Mouse (Mus musculus) cortical plate, adult 2 months (tissue): ENCODE results near the gene Coro7. TPM values are rescaled to one million over a fixed set of nuclear protein-coding genes. Genes with fewer than 3 reads are reported as not detected.
A peak's percentile ranks its signal among the peaks of the same experiment; 100 is the strongest.

Experiments used
- H3K27ac ChIP-seq: fragments of 200-500 bp; 2 replicates; pipeline ENCODE4 v1.5.1; 2012; ENCODE audit warnings: low read length, control low read depth, inconsistent platforms; ENCODE audit not compliant: insufficient read depth
- H3K4me1 ChIP-seq: fragments of 200-500 bp; 2 replicates; pipeline ENCODE4 v1.6.1; 2011; ENCODE audit warnings: low read length; ENCODE audit not compliant: control insufficient read depth, insufficient read depth
- H3K4me3 ChIP-seq: fragments of 200-500 bp; 2 replicates; pipeline ENCODE4 v1.5.1; 2011; ENCODE audit warnings: mild to moderate bottlenecking, low read length, control low read depth; ENCODE audit not compliant: insufficient read depth
- CTCF ChIP-seq: fragments of 200-500 bp; IDR thresholded peaks from 2 replicates; pipeline ENCODE4 v1.5.1; 2011; ENCODE audit warnings: mild to moderate bottlenecking, control low read depth, low read length; ENCODE audit not compliant: insufficient read depth; ENCODE audit errors: extremely low read depth
- POLR2A ChIP-seq: fragments of 200-500 bp; IDR thresholded peaks from 2 replicates; pipeline ENCODE4 v1.6.1; 2011; ENCODE audit warnings: mild to moderate bottlenecking, low read length, control low read depth; ENCODE audit not compliant: insufficient read depth; ENCODE audit errors: extremely low read depth
- polyA plus RNA-seq: library from polyadenylated mRNA; depleted of rRNA; stranded (reverse); fragments of >200 nt; gene quantifications from 2 replicates; pipeline ENCODE4 v1.2.3, GENCODE M21; 2012

The Coro7 gene
- polyA plus RNA-seq, 1 experiment, result 103 TPM

- Histone ChIP-seq H3K4me1 (no peaks in the 10 kb centered on the region), H3K4me3 (no peak overlapping the region), H3K27ac (no peak overlapping the region)
- TF ChIP-seq CTCF (no peak), POLR2A (no peak)
Measured at GRCm38 (mm10) chr16:4628898-4629419, 50.6 kb downstream of the Coro7 start.

GRCm38 (mm10) chr16:4627105-4627504, 52.5 kb downstream of the Coro7 start:
- peaks cover 5% of the 10 kb centered on the region for H3K4me1 ChIP-seq
- no peak for TF ChIP-seq CTCF
- no peak for TF ChIP-seq POLR2A
- H3K4me3 ChIP-seq, result no peak overlapping the region
- no peak overlapping the region for H3K27ac ChIP-seq

- Histone ChIP-seq H3K27ac (peak within 1 kb of the TSS; percentile 87), H3K4me3 (peak within 1 kb of the TSS; percentile 91), H3K4me1 (peaks cover 5% of the 10 kb centered on the region)
- TF ChIP-seq CTCF, result no peak
- TF ChIP-seq POLR2A, result peak; percentile 70
Measured at GRCm38 (mm10) chr16:4624481-4625110, 55.0 kb downstream of the Coro7 start, which contains the start of gene Pam16. Gene Pam16, minus strand, starts transcription at chr16:4624988.

- Histone ChIP-seq H3K27ac (peak overlapping the region; percentile 87), H3K4me1 (peaks cover 5% of the 10 kb centered on the region), H3K4me3 (peak overlapping the region; percentile 91)
- TF ChIP-seq POLR2A, result no peak
- TF ChIP-seq CTCF, result no peak
Measured at GRCm38 (mm10) chr16:4624074-4624473, 55.5 kb downstream of the Coro7 start.

- no peak overlapping the region for H3K4me3 ChIP-seq
- no peak overlapping the region for H3K27ac ChIP-seq
- no peaks in the 10 kb centered on the region for H3K4me1 ChIP-seq
- TF ChIP-seq CTCF (no peak), POLR2A (no peak)
Measured at GRCm38 (mm10) chr16:4616829-4617228, 62.7 kb downstream of the Coro7 start.

GRCm38 (mm10) chr16:4615297-4615696, 64.3 kb downstream of the Coro7 start:
- TF ChIP-seq POLR2A (no peak), CTCF (no peak)
- H3K4me3 ChIP-seq, result no peak overlapping the region
- H3K27ac ChIP-seq, result no peak overlapping the region
- H3K4me1 ChIP-seq, result no peaks in the 10 kb centered on the region

GRCm38 (mm10) chr16:4614639-4615038, 64.9 kb downstream of the Coro7 start:
- H3K4me1 ChIP-seq, result no peaks in the 10 kb centered on the region
- TF ChIP-seq CTCF, result no peak
- TF ChIP-seq POLR2A, result no peak
- no peak overlapping the region for H3K27ac ChIP-seq
- no peak overlapping the region for H3K4me3 ChIP-seq

- TF ChIP-seq POLR2A, result no peak
- no peak for TF ChIP-seq CTCF
- no peak overlapping the region for H3K4me3 ChIP-seq
- H3K27ac ChIP-seq, result no peak overlapping the region
- no peaks in the 10 kb centered on the region for H3K4me1 ChIP-seq
Measured at GRCm38 (mm10) chr16:4613736-4614135, 65.8 kb downstream of the Coro7 start.

- Histone ChIP-seq H3K4me1 (peaks cover 3% of the 10 kb centered on the region; the same call in 1 of the 2 replicates), H3K4me3 (no peak overlapping the region), H3K27ac (no peak overlapping the region)
- TF ChIP-seq CTCF, result 0 out of 2 replicates have a peak, but pooled peaks have one; percentile 5
- no peak for TF ChIP-seq POLR2A
Measured at GRCm38 (mm10) chr16:4611676-4612075, 67.9 kb downstream of the Coro7 start.

- H3K27ac ChIP-seq, result no peak overlapping the region
- H3K4me1 ChIP-seq, result peaks cover 3% of the 10 kb centered on the region; the same call in 1 of the 2 replicates
- H3K4me3 ChIP-seq, result no peak overlapping the region
- TF ChIP-seq CTCF (no peak), POLR2A (no peak)
Measured at GRCm38 (mm10) chr16:4611193-4611592, 68.4 kb downstream of the Coro7 start.
